Mouse (Mus musculus) granulocyte monocyte progenitor cell, adult 5-6 weeks (primary cell): ENCODE data around the gene Olfr1100. TPM values are rescaled to one million over a fixed set of nuclear protein-coding genes. Genes with fewer than 3 reads are reported as not detected.

Experiments
- ATAC-seq: replicated peaks from 2 replicates; pipeline ENCODE4 v1.8.0; 2016; ENCODE audit warnings: mild to moderate bottlenecking, moderate TSS enrichment, inconsistent platforms; ENCODE audit not compliant: poor library complexity, severe bottlenecking
- total RNA-seq, 2 experiments: library from RNA; stranded (forward) in 1 of 2; stranded (reverse) in 1 of 2; fragments of 200-712, 200-1000 nt in 1 of 2; fragments of >200 nt in 1 of 2; fragmentation: Nextera tagmentation in 1 of 2; gene quantifications; 2 replicates each; pipeline ENCODE4 v1.2.3; 2014 to 2017

The Olfr1100 gene
- total RNA-seq (2014; fragmentation: Nextera tagmentation) (not detected in 2 replicates), total RNA-seq (2017) (not detected in 2 replicates)

DNA sequence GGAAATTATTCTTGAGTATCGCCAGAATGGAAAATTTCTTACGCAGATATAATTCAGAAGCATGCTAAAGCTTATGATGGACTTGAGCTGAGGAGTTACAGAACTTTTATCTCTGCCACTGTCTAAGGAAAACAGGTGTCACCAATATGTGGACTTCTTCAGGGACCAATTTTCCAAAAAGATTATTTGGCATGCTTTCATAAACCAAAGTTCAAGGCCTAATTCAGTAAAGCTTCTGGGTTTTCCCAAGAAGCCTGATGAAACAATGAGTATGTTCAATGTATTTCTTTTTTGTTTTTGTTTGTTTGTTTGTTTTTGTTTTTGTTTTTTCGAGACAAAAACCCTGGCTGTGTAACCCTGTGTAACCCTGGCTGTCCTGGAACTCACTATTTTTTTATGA, at the start of gene Olfr1100:
TSS of gene Olfr1100 (minus strand) at position 101 of the 400 bp plus-strand sequence.
- no peak for ATAC-seq

DNA sequence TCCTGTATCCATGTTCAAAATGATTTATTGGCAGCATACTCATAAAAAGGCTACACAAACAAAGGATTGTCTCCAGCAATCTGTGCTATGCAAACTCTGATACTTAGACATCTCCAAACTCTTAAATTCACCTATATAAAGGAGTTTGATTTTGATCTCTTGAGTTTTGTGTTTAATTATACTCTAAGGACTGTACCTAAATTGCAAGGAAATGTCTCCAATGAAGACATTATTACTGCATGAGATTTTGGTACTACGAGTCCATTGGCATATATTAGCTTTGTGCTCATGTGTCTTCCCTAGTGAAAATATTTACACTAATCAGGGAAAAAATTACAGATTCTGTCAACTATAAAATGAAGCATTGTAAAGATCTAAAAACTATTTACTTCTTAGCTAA, 47.2 kb upstream of the Olfr1100 start, which contains the start of gene Olfr1104:
TSS of gene Olfr1104 (minus strand) at position 101 of the 400 bp plus-strand sequence.
- ATAC-seq, result no peak

- no peak for ATAC-seq
Observed at GRCm38 (mm10) chr2:86998098-86998497, 18.3 kb upstream of the Olfr1100 start, which contains the start of gene Olfr1102. Olfr1102 (plus strand) TSS chr2:86998398.

DNA sequence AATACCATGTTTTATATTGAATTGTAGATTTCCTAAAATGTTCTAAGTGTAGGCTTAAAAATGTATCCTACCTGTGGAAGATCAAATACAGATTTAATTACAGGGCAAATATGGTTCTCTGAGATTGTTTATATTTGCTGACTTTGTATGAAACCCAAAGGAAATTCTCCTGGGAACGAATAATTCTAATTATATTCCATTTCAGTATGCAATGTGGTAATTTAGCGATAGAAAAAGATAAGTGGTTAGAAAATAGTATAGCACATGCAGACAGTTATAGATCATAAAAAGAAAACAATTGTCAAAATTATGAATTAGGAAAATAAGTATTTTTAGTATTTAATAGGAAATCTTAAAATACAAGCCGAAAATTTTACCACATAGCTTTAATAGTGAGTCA, 11.4 kb upstream of the Olfr1100 start, which contains the start of gene Olfr1101:
TSS of gene Olfr1101 (minus strand) at position 101 of the 400 bp plus-strand sequence.
- ATAC-seq, result no peak

GRCm38 (mm10) chr2:86960593-86960992, 19.2 kb downstream of the Olfr1100 start, which contains the start of gene Olfr1099:
Olfr1099 (minus strand) TSS chr2:86960693.
- no peak for ATAC-seq

- ATAC-seq, result no peak
Observed at GRCm38 (mm10) chr2:86926557-86926956, 53.2 kb downstream of the Olfr1100 start.

Other genes starting within 250 kb of the Olfr1100 start
- not detected in 2 replicates for gene Olfr1089, start 246.3 kb downstream of the Olfr1100 start, total RNA-seq (2014; fragmentation: Nextera tagmentation)
- gene Olfr1089, start 246.3 kb downstream of the Olfr1100 start, total RNA-seq (2017), result not detected in 2 replicates
- gene Olfr1090, start 221.0 kb downstream of the Olfr1100 start, total RNA-seq (2014; fragmentation: Nextera tagmentation), result not detected in 2 replicates
- gene Olfr1090, start 221.0 kb downstream of the Olfr1100 start, total RNA-seq (2017), result not detected in 2 replicates
- not detected in 2 replicates for gene Olfr1093, start 197.5 kb downstream of the Olfr1100 start, total RNA-seq (2014; fragmentation: Nextera tagmentation)
- gene Olfr1093, start 197.5 kb downstream of the Olfr1100 start, total RNA-seq (2017), result not detected in 2 replicates
- not detected in 2 replicates for gene Olfr141, start 169.9 kb downstream of the Olfr1100 start, total RNA-seq (2014; fragmentation: Nextera tagmentation)
- not detected in 2 replicates for gene Olfr141, start 169.9 kb downstream of the Olfr1100 start, total RNA-seq (2017)
- gene Olfr1094, start 155.3 kb downstream of the Olfr1100 start, total RNA-seq (2014; fragmentation: Nextera tagmentation), result not detected in 2 replicates
- gene Olfr1094, start 155.3 kb downstream of the Olfr1100 start, total RNA-seq (2017), result not detected in 2 replicates
- gene Olfr1095, start 128.3 kb downstream of the Olfr1100 start, total RNA-seq (2014; fragmentation: Nextera tagmentation), result not detected in 2 replicates
- gene Olfr1095, start 128.3 kb downstream of the Olfr1100 start, total RNA-seq (2017), result not detected in 2 replicates
- gene Gm13723, start 105.2 kb downstream of the Olfr1100 start, total RNA-seq (2014; fragmentation: Nextera tagmentation), result not detected in 2 replicates
- not detected in 2 replicates for gene Gm13723, start 105.2 kb downstream of the Olfr1100 start, total RNA-seq (2017)
- not detected in 2 replicates for gene Olfr1097, start 87.7 kb downstream of the Olfr1100 start, total RNA-seq (2014; fragmentation: Nextera tagmentation)
- not detected in 2 replicates for gene Olfr1097, start 87.7 kb downstream of the Olfr1100 start, total RNA-seq (2017)
- not detected in 2 replicates for gene Olfr1098, start 55.4 kb downstream of the Olfr1100 start, total RNA-seq (2014; fragmentation: Nextera tagmentation)
- not detected in 2 replicates for gene Olfr1098, start 55.4 kb downstream of the Olfr1100 start, total RNA-seq (2017)
- gene Olfr1099, start 19.3 kb downstream of the Olfr1100 start, total RNA-seq (2014; fragmentation: Nextera tagmentation), result not detected in 2 replicates
- not detected in 2 replicates for gene Olfr1099, start 19.3 kb downstream of the Olfr1100 start, total RNA-seq (2017)
- not detected in 2 replicates for gene Olfr1101, start 11.3 kb upstream of the Olfr1100 start, total RNA-seq (2014; fragmentation: Nextera tagmentation)
- gene Olfr1101, start 11.3 kb upstream of the Olfr1100 start, total RNA-seq (2017), result not detected in 2 replicates
- gene Olfr1102, start 18.4 kb upstream of the Olfr1100 start, total RNA-seq (2014; fragmentation: Nextera tagmentation), result not detected in 2 replicates
- not detected in 2 replicates for gene Olfr1102, start 18.4 kb upstream of the Olfr1100 start, total RNA-seq (2017)
- not detected in 2 replicates for gene Olfr1104, start 47.1 kb upstream of the Olfr1100 start, total RNA-seq (2014; fragmentation: Nextera tagmentation)
- gene Olfr1104, start 47.1 kb upstream of the Olfr1100 start, total RNA-seq (2017), result not detected in 2 replicates
- gene Olfr1105, start 56.6 kb upstream of the Olfr1100 start, total RNA-seq (2014; fragmentation: Nextera tagmentation), result not detected in 2 replicates
- not detected in 2 replicates for gene Olfr1105, start 56.6 kb upstream of the Olfr1100 start, total RNA-seq (2017)
- not detected in 2 replicates for gene Olfr1106, start 72.3 kb upstream of the Olfr1100 start, total RNA-seq (2014; fragmentation: Nextera tagmentation)
- not detected in 2 replicates for gene Olfr1106, start 72.3 kb upstream of the Olfr1100 start, total RNA-seq (2017)
- gene Olfr1107, start 95.9 kb upstream of the Olfr1100 start, total RNA-seq (2014; fragmentation: Nextera tagmentation), result not detected in 2 replicates
- not detected in 2 replicates for gene Olfr1107, start 95.9 kb upstream of the Olfr1100 start, total RNA-seq (2017)
- not detected in 2 replicates for gene Olfr1109, start 116.1 kb upstream of the Olfr1100 start, total RNA-seq (2014; fragmentation: Nextera tagmentation)
- gene Olfr1109, start 116.1 kb upstream of the Olfr1100 start, total RNA-seq (2017), result not detected in 2 replicates
- not detected in 2 replicates for gene Olfr259, start 134.6 kb upstream of the Olfr1100 start, total RNA-seq (2014; fragmentation: Nextera tagmentation)
- not detected in 2 replicates for gene Olfr259, start 134.6 kb upstream of the Olfr1100 start, total RNA-seq (2017)
- gene Olfr1110, start 160.3 kb upstream of the Olfr1100 start, total RNA-seq (2014; fragmentation: Nextera tagmentation), result not detected in 2 replicates
- not detected in 2 replicates for gene Olfr1110, start 160.3 kb upstream of the Olfr1100 start, total RNA-seq (2017)
- gene Olfr1111, start 172.7 kb upstream of the Olfr1100 start, total RNA-seq (2014; fragmentation: Nextera tagmentation), result not detected in 2 replicates
- gene Olfr1111, start 172.7 kb upstream of the Olfr1100 start, total RNA-seq (2017), result not detected in 2 replicates
- not detected in 2 replicates for gene Olfr1112, start 207.8 kb upstream of the Olfr1100 start, total RNA-seq (2014; fragmentation: Nextera tagmentation)
- gene Olfr1112, start 207.8 kb upstream of the Olfr1100 start, total RNA-seq (2017), result not detected in 2 replicates
- gene Olfr1113, start 229.0 kb upstream of the Olfr1100 start, total RNA-seq (2014; fragmentation: Nextera tagmentation), result not detected in 2 replicates
- gene Olfr1113, start 229.0 kb upstream of the Olfr1100 start, total RNA-seq (2017), result not detected in 2 replicates